Mouse (Mus musculus) embryonic facial prominence, embryonic 15.5 days (tissue): Measurements from ENCODE around the gene Gnl2. TPM values are rescaled to one million over a fixed set of nuclear protein-coding genes. Genes with fewer than 3 reads are reported as not detected.
A peak's percentile ranks its signal among the peaks of the same experiment; 100 is the strongest.

Source experiments
- ATAC-seq: fragments of 200-750 bp; cut with Nextera tagmentation; 2 replicates; pipeline ENCODE4 v1.8.0; 2017; ENCODE audit warnings: low read depth, moderate TSS enrichment; ENCODE audit not compliant: insufficient number of reproducible peaks, low FRiP score, low TSS enrichment
- H3K27ac ChIP-seq: fragments of 300-500 bp; sonication (generic); replicated peaks from 2 replicates; pipeline ENCODE4 v1.5.1; 2015; ENCODE audit warnings: mild to moderate bottlenecking, inconsistent platforms
- H3K27me3 ChIP-seq: fragments of 300-500 bp; sonication (generic); 2 replicates; pipeline ENCODE4 v1.6.1; 2015; ENCODE audit warnings: inconsistent platforms
- H3K36me3 ChIP-seq: fragments of 300-500 bp; sonication (generic); 2 replicates; pipeline ENCODE4 v1.6.1; 2015; ENCODE audit warnings: mild to moderate bottlenecking, inconsistent platforms
- H3K4me1 ChIP-seq: fragments of 300-500 bp; sonication (generic); 2 replicates; pipeline ENCODE4 v1.6.1; 2015; ENCODE audit warnings: inconsistent platforms
- H3K4me2 ChIP-seq: fragments of 300-500 bp; sonication (generic); replicated peaks from 2 replicates; pipeline ENCODE4 v1.6.1; 2015; ENCODE audit warnings: mild to moderate bottlenecking, inconsistent platforms
- H3K4me3 ChIP-seq: fragments of 300-500 bp; sonication (generic); replicated peaks from 2 replicates; pipeline ENCODE4 v1.5.1; 2015; ENCODE audit warnings: mild to moderate bottlenecking, inconsistent platforms
- H3K9ac ChIP-seq: fragments of 300-500 bp; sonication (generic); 2 replicates; pipeline ENCODE4 v1.6.1; 2015; ENCODE audit warnings: inconsistent platforms
- H3K9me3 ChIP-seq: fragments of 300-500 bp; sonication (generic); replicated peaks from 2 replicates; pipeline ENCODE4 v1.6.1; 2016; ENCODE audit warnings: inconsistent platforms
- WGBS: fragments of 180-500 bp; shearing (Covaris S2); methylation state at CpG from one replicate; pipeline ENCODE4 v1.1.7; 2015; 5-methylcytosine and 5-hydroxymethylcytosine counted together
- polyA plus RNA-seq: library from polyadenylated mRNA; unstranded; fragments of >200 nt; fragmentation: Nextera tagmentation; extraction: Ambion mirVana; gene quantifications from 2 replicates; pipeline ENCODE4 v1.2.1, GENCODE M21; 2015

Gnl2 gene
- polyA plus RNA-seq, 1 experiment from 2014 or later = 102 TPM

DNA sequence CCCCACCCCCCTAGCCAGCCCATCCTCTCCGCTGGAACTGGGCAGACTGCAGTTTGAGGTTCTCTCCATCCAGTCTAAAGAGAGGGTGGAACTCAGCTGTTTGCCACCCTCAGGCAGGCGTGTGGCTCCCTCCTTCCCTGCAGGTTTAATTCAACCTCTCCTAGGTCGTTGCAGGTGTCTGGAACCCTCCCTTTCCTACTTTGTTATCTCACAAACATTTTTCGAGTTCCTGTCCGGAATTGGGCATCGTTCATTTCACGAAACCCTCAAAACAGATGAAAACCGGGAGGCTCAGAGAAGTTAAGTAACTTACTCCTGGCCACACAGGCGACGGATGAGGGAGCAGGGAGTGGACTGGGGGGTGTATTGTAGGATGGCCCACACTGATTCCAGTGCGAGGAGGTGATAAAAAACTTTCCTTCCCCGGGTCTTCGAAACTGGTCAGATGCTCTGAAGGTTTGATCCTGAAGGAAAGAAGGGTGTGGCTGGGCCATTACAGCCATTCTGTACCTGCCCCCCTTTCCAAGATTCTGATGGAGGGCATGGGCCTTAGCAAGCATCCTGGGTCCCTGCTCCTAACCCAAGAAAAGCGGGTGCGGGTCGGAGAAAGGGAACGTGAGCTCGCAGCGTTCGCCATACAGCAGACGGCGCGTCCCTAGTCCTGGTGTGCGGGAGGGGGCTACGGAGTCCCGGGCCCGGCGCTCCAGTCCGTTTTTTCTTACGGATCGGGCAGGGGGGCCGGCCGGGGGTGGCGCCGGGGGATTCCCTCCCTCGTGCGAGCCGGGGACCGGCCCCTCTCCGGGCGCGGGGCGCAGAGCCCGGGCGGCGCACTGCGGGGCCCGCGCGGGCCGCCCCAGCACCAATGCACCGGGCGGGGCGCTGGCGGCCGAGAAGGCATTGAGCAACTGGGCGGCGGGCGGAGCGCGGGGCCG is 30.4 kb upstream of the Gnl2 start, which contains the start of gene Rspo1:
Gene Rspo1, plus strand, starts transcription at position 760 of the 932 bp plus-strand sequence.
- ATAC-seq = peak; percentile 66
- Histone ChIP-seq H3K4me2 (peak within 1 kb of the TSS; percentile 80), H3K9me3 (no peaks in the 10 kb centered on the region), H3K27me3 (peaks cover 90% of the 10 kb centered on the region), H3K36me3 (no peaks in the 10 kb centered on the region), H3K4me1 (peaks cover 52% of the 10 kb centered on the region), H3K27ac (peak within 1 kb of the TSS; percentile 51; the same call in 1 of the 2 replicates), H3K4me3 (peak within 1 kb of the TSS; percentile 56), H3K9ac (peak within 1 kb of the TSS; percentile 45)
- under 1% methylated on average over 50 of the region's 62 CpGs for WGBS

GRCm38 (mm10) chr4:124986739-124987710 is 29.4 kb upstream of the Gnl2 start:
- no peaks in the 10 kb centered on the region for H3K36me3 ChIP-seq
- H3K27ac ChIP-seq = no peak overlapping the region
- no peak for ATAC-seq
- H3K9me3 ChIP-seq = no peaks in the 10 kb centered on the region
- H3K4me2 ChIP-seq = peak overlapping the region; percentile 80
- peak overlapping the region; percentile 56 for H3K4me3 ChIP-seq
- 2% methylated on average over 51 of the region's 51 CpGs for WGBS
- H3K27me3 ChIP-seq = peaks cover 92% of the 10 kb centered on the region
- H3K9ac ChIP-seq = peak overlapping the region; percentile 45
- H3K4me1 ChIP-seq = peaks cover 52% of the 10 kb centered on the region

DNA sequence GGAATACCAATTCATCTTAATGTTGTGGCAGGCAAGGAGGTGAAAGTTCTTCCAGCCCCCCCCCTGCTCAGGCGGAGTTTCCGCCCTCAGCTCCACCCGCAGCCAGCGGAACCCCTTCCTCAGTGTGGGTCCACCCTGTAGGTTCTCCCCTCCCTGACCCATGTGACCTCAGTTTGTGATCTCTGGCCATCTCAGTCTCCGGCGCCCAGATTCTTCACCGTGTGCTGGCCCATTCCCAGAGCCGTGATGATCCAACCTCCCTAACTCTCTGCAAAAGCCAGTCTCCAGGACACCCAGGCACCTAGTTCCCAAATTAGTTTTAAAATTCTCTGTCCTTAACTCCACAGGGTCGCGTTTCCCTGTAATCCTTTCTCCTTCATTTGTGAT is 28.7 kb upstream of the Gnl2 start:
- no peak for ATAC-seq
- 13% methylated on average over 10 of the region's 10 CpGs for WGBS

GRCm38 (mm10) chr4:124988382-124988781 is 28.0 kb upstream of the Gnl2 start:
- Histone ChIP-seq H3K9ac (no peak overlapping the region), H3K36me3 (no peaks in the 10 kb centered on the region), H3K4me2 (peak overlapping the region; percentile 80; the same call in 1 of the 2 replicates), H3K27ac (no peak overlapping the region), H3K4me1 (peaks cover 52% of the 10 kb centered on the region), H3K9me3 (no peaks in the 10 kb centered on the region), H3K4me3 (0 out of 2 replicates have a peak overlapping the region, but pooled peaks have one; percentile 56), H3K27me3 (peaks cover 80% of the 10 kb centered on the region)
- 21% methylated on average over 9 of the region's 9 CpGs for WGBS
- no peak for ATAC-seq

More for the DNA sequence above, 28.7 kb upstream of the Gnl2 start:
- H3K4me1 ChIP-seq = peaks cover 52% of the 10 kb centered on the region
- peak overlapping the region; percentile 80 for H3K4me2 ChIP-seq
- no peak overlapping the region for H3K9ac ChIP-seq
- no peak overlapping the region for H3K27ac ChIP-seq
- H3K4me3 ChIP-seq = peak overlapping the region; percentile 56
- H3K36me3 ChIP-seq = no peaks in the 10 kb centered on the region
- H3K9me3 ChIP-seq = no peaks in the 10 kb centered on the region
- H3K27me3 ChIP-seq = peaks cover 86% of the 10 kb centered on the region

DNA sequence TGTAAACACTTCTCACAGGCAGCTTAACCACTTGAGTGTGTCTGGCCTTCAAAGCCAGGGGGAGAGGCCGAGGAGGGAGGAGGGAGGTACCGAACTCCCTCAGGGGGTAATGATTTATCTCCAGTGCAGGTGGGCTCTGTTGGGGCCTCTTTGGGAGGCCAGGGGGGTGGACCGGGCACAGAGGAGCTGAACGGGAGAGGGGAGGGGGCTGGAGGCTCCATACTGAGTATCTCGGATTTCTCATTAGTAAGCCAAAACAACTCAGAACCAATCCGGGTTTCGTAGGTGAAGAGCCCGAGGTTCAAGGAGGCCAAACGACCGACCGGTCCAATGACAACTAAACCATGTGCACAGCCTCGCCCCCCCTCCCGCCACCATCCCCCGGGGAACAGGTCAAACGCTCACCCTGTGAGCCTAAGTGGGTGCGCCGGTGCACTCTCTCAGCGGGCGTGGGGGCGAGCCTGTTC is 26.6 kb upstream of the Gnl2 start:
- H3K4me1 ChIP-seq = peaks cover 47% of the 10 kb centered on the region
- no peak overlapping the region for H3K27ac ChIP-seq
- ATAC-seq = no peak
- H3K27me3 ChIP-seq = peaks cover 66% of the 10 kb centered on the region
- 3% methylated on average over 20 of the region's 20 CpGs for WGBS
- H3K9me3 ChIP-seq = no peaks in the 10 kb centered on the region
- 0 out of 2 replicates have a peak overlapping the region, but pooled peaks have one; percentile 4 for H3K9ac ChIP-seq
- peak overlapping the region; percentile 31 for H3K4me2 ChIP-seq
- H3K36me3 ChIP-seq = no peaks in the 10 kb centered on the region
- no peak overlapping the region for H3K4me3 ChIP-seq

DNA sequence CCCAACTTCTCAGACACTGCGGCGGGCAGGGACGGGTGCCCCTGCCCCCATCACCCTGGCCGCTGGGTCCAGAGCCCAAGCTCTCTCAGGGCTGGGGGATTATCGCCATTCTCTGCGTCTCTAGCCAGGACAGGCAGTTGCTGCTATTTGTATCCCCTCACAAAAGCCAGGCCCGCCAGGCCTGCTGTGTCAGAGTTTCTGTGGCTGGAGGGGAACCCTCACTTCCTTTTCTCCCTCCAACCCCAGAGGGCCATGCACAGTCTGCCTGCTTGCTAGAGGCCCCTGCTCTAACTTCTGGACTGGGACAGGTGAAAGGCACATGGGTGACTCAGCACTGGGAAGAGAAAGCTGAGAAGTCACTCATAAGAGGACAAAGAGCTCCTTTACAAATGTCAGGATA is 26.1 kb upstream of the Gnl2 start:
- no peak overlapping the region for H3K27ac ChIP-seq
- no peaks in the 10 kb centered on the region for H3K9me3 ChIP-seq
- H3K9ac ChIP-seq = peak overlapping the region; percentile 4; the same call in 1 of the 2 replicates
- WGBS = 10% methylated on average over 7 of the region's 7 CpGs
- ATAC-seq = no peak
- no peaks in the 10 kb centered on the region for H3K36me3 ChIP-seq
- H3K4me3 ChIP-seq = no peak overlapping the region
- H3K4me1 ChIP-seq = peaks cover 44% of the 10 kb centered on the region
- peak overlapping the region; percentile 31 for H3K4me2 ChIP-seq
- H3K27me3 ChIP-seq = peaks cover 63% of the 10 kb centered on the region

GRCm38 (mm10) chr4:124997479-124998147 is 18.8 kb upstream of the Gnl2 start:
- ATAC-seq = no peak
- no peaks in the 10 kb centered on the region for H3K4me1 ChIP-seq
- H3K9ac ChIP-seq = no peak overlapping the region
- no peaks in the 10 kb centered on the region for H3K36me3 ChIP-seq
- H3K27me3 ChIP-seq = no peaks in the 10 kb centered on the region
- no peak overlapping the region for H3K27ac ChIP-seq
- 70% methylated on average over 10 of the region's 10 CpGs for WGBS
- H3K9me3 ChIP-seq = no peaks in the 10 kb centered on the region
- H3K4me3 ChIP-seq = no peak overlapping the region
- no peak overlapping the region for H3K4me2 ChIP-seq

- H3K27ac ChIP-seq = no peak overlapping the region
- no peak for ATAC-seq
- H3K9ac ChIP-seq = no peak overlapping the region
- WGBS = 90% methylated on average over 3 of the region's 3 CpGs
- H3K36me3 ChIP-seq = no peaks in the 10 kb centered on the region
- no peak overlapping the region for H3K4me2 ChIP-seq
- no peaks in the 10 kb centered on the region for H3K4me1 ChIP-seq
- no peak overlapping the region for H3K4me3 ChIP-seq
- H3K27me3 ChIP-seq = peaks cover 1% of the 10 kb centered on the region
- H3K9me3 ChIP-seq = no peaks in the 10 kb centered on the region
These were observed 16.8 kb upstream of the Gnl2 start for GRCm38 (mm10) chr4:124999548-124999947.

DNA sequence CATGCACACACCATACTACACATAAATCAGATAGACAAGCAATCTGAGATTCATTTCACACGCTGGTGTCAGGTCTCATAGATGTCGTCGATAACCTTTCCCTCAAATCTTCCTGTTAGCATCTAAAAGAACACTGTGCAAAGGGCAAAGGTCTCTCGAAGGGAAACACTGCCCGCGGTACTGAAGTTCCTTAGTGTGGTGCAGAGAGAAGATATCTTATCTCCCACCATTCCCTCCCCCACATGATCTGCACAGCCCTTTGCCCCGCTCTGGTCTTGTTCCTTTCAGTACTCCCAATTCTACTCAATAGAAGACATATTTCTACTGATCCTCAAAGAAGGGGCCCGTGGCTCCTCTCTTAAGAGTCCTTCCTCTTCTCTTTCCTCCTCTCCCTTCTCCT is 13.4 kb upstream of the Gnl2 start:
- Histone ChIP-seq H3K27ac (no peak overlapping the region), H3K27me3 (peaks cover 35% of the 10 kb centered on the region), H3K9ac (no peak overlapping the region), H3K9me3 (no peaks in the 10 kb centered on the region), H3K36me3 (no peaks in the 10 kb centered on the region), H3K4me1 (peaks cover 8% of the 10 kb centered on the region), H3K4me2 (no peak overlapping the region), H3K4me3 (no peak overlapping the region)
- no peak for ATAC-seq
- WGBS = 71% methylated on average over 8 of the region's 8 CpGs

- H3K4me1 ChIP-seq = peaks cover 11% of the 10 kb centered on the region
- H3K36me3 ChIP-seq = no peaks in the 10 kb centered on the region
- no peak for ATAC-seq
- no peak overlapping the region for H3K4me3 ChIP-seq
- H3K27ac ChIP-seq = no peak overlapping the region
- H3K9me3 ChIP-seq = no peaks in the 10 kb centered on the region
- H3K9ac ChIP-seq = no peak overlapping the region
- 57% methylated on average over 12 of the region's 12 CpGs for WGBS
- peaks cover 50% of the 10 kb centered on the region for H3K27me3 ChIP-seq
- no peak overlapping the region for H3K4me2 ChIP-seq
These were observed 11.5 kb upstream of the Gnl2 start for GRCm38 (mm10) chr4:125004886-125005285.
